Mouse (Mus musculus) small intestine, adult 2 months (tissue): Measurements from ENCODE around the gene Dab1.

Experiments
- CTCF ChIP-seq: fragments of 200-500 bp; IDR thresholded peaks from 2 replicates; pipeline ENCODE4 v1.5.1; 2012; ENCODE audit warnings: low read depth, mild to moderate bottlenecking, control low read depth, inconsistent platforms, low read length, moderate library complexity, mixed read lengths; ENCODE audit not compliant: insufficient replicate concordance, insufficient read length; ENCODE audit errors: extremely low read depth
- POLR2A ChIP-seq: fragments of 200-500 bp; IDR thresholded peaks from 2 replicates; pipeline ENCODE4 v1.6.1; 2012; ENCODE audit warnings: low read depth, mild to moderate bottlenecking, control low read depth, inconsistent platforms, low read length, moderate library complexity

- TF ChIP-seq CTCF (no peak), POLR2A (no peak)
These were observed 610.1 kb downstream of the Dab1 start for GRCm38 (mm10) chr4:104229296-104229695.
